Mouse (Mus musculus) neural tube, embryonic 10.5 days (tissue): ENCODE results near the gene Hdac9.

Experiments
- DNase-seq: peaks from one replicate; pipeline ENCODE4 v3.0.0-alpha.2; 2017; ENCODE audit warnings: low spot score; ENCODE audit errors: extremely low spot score

Hdac9 gene

GRCm38 (mm10) chr12:34238796-34239195, 678.1 kb downstream of the Hdac9 start:
- no peak for DNase-seq

GRCm38 (mm10) chr12:34231621-34232150, 685.2 kb downstream of the Hdac9 start:
- no peak for DNase-seq

GRCm38 (mm10) chr12:34224505-34224904, 692.4 kb downstream of the Hdac9 start:
- DNase-seq: no peak

- no peak for DNase-seq
These were observed 695.9 kb downstream of the Hdac9 start for GRCm38 (mm10) chr12:34221014-34221413.

- no peak for DNase-seq
These were observed 696.6 kb downstream of the Hdac9 start for GRCm38 (mm10) chr12:34220051-34220926.

GRCm38 (mm10) chr12:34218561-34218960, 698.3 kb downstream of the Hdac9 start:
- DNase-seq: no peak

GRCm38 (mm10) chr12:34215023-34216020, 701.6 kb downstream of the Hdac9 start:
- DNase-seq: no peak

- no peak for DNase-seq
These were observed 704.7 kb downstream of the Hdac9 start for GRCm38 (mm10) chr12:34212162-34212561.

GRCm38 (mm10) chr12:34201471-34201870, 715.4 kb downstream of the Hdac9 start:
- no peak for DNase-seq

GRCm38 (mm10) chr12:34200030-34200446, 716.9 kb downstream of the Hdac9 start:
- DNase-seq: no peak

GRCm38 (mm10) chr12:34195155-34195828, 721.6 kb downstream of the Hdac9 start:
- DNase-seq: no peak

- DNase-seq: no peak
These were observed 722.8 kb downstream of the Hdac9 start for GRCm38 (mm10) chr12:34194116-34194515.

- DNase-seq: no peak
These were observed 725.6 kb downstream of the Hdac9 start for GRCm38 (mm10) chr12:34191246-34191645.

GRCm38 (mm10) chr12:34178931-34179330, 738.0 kb downstream of the Hdac9 start:
- no peak for DNase-seq

GRCm38 (mm10) chr12:34176790-34177189, 740.1 kb downstream of the Hdac9 start:
- no peak for DNase-seq

- DNase-seq: no peak
These were observed 743.9 kb downstream of the Hdac9 start for GRCm38 (mm10) chr12:34173036-34173435.

- no peak for DNase-seq
These were observed 746.3 kb downstream of the Hdac9 start for GRCm38 (mm10) chr12:34170601-34171000.

GRCm38 (mm10) chr12:34165674-34166073, 751.2 kb downstream of the Hdac9 start:
- no peak for DNase-seq

GRCm38 (mm10) chr12:34156301-34156700, 760.6 kb downstream of the Hdac9 start:
- DNase-seq: no peak

GRCm38 (mm10) chr12:34155740-34156139, 761.2 kb downstream of the Hdac9 start:
- no peak for DNase-seq

- no peak for DNase-seq
These were observed 762.1 kb downstream of the Hdac9 start for GRCm38 (mm10) chr12:34154757-34155156.
